Mouse (Mus musculus): ENCODE results near the gene Cwc22. TPM values are rescaled to one million over a fixed set of nuclear protein-coding genes. Genes with fewer than 3 reads are reported as not detected.
"Not testable (repeated sequence)": the region's sequence is repeated elsewhere in the genome, so short reads cannot be mapped to it uniquely, and the experiment has no call there.

The Cwc22 gene
- polyA plus RNA-seq, 1 experiment from 2014 or later = 36.8 TPM

DNA sequence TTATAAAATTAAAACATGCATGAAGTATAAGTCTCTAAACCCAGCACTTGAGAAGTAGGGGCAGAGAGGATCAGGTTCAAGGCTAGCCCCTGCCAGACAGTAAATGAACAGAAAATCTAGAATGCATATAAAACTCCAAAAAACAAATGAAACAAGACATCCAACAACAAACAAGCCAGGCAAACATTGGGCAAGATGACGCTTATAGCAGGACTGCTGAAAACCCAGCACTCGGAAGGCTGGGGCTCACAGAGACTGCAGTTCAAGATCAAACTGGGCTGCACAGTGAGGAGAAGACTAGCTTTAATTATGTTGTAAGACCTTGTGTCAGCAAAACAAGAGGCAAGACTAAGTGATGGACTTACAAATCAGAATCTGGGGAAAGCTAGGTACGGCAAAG is 43.1 kb downstream of the Cwc22 start:
- H3K9ac ChIP-seq (ENCODE audit: low read length) = no peak overlapping the region
- no peaks in the 10 kb centered on the region for H3K9me3 ChIP-seq (ENCODE audit: control insufficient read depth, low read length)
- peaks cover 8% of the 10 kb centered on the region for H3K36me3 ChIP-seq (ENCODE audit: control insufficient read depth, insufficient read depth, low read length)
- 93% methylated on average over 3 of the region's 3 CpGs for WGBS
- no peaks in the 10 kb centered on the region for H3K27me3 ChIP-seq (ENCODE audit: control insufficient read depth, insufficient read depth, low read length)
- ATAC-seq (ENCODE audit: insufficient read depth, low FRiP score, low TSS enrichment) (no peak), DNase-seq (ENCODE audit: low spot score) (no peak)
- no peak overlapping the region for H3K27ac ChIP-seq (ENCODE audit: low read depth, low read length)
- H3K4me2 ChIP-seq (ENCODE audit: low read depth) = no peak overlapping the region
- H3K4me1 ChIP-seq (ENCODE audit: control insufficient read depth, insufficient read depth, low read length) = no peaks in the 10 kb centered on the region
- no peak overlapping the region for H3K4me3 ChIP-seq (ENCODE audit: low read depth, low read length)

DNA sequence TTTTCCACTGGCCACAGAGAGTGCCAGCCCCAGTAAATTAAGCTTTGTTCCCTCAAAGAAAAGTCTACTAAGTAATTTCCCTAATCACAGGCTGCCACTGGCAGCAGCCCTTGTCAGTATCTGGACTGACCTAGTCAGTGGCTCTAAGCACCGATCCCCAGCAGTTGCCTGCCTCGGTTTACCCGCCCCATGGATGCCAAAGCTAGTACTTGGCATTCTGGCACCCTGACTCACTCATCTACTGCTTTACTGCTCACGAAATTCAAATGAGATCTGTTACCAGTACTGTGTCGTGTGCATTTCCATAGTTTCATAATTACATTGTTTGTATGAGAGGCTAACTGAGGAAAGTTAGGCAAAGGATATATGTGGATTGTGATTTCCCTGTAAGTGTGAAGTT is 44.9 kb downstream of the Cwc22 start:
- no peak overlapping the region for H3K9ac ChIP-seq (ENCODE audit: low read length)
- 95% methylated on average over 5 of the region's 5 CpGs for WGBS
- no peaks in the 10 kb centered on the region for H3K9me3 ChIP-seq (ENCODE audit: control insufficient read depth, low read length)
- no peaks in the 10 kb centered on the region for H3K27me3 ChIP-seq (ENCODE audit: control insufficient read depth, insufficient read depth, low read length)
- no peak overlapping the region for H3K4me2 ChIP-seq (ENCODE audit: low read depth)
- H3K4me3 ChIP-seq (ENCODE audit: low read depth, low read length) = no peak overlapping the region
- no peak for ATAC-seq (ENCODE audit: insufficient read depth, low FRiP score, low TSS enrichment)
- peaks cover 8% of the 10 kb centered on the region for H3K36me3 ChIP-seq (ENCODE audit: control insufficient read depth, insufficient read depth, low read length)
- H3K27ac ChIP-seq (ENCODE audit: low read depth, low read length) = no peak overlapping the region
- no peak for DNase-seq (ENCODE audit: low spot score)
- no peaks in the 10 kb centered on the region for H3K4me1 ChIP-seq (ENCODE audit: control insufficient read depth, insufficient read depth, low read length)

DNA sequence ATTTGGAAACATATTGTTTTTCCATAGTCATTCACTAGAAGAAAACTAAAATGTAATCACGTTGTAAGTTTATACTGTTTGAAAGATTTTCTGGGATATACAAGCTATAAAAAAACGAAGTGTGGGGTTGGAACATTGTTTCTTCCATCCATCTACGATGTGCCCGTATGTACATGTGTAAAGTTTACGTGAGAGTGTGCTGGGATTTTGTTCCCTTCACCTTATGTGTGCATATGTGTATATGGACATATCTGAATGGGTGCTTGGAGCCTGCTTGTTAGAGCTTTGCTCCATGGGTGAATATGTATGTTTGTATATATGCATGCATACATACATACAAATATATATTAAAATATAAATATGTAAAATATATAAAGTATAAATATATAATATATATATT is 45.4 kb downstream of the Cwc22 start:
- no peak overlapping the region for H3K4me3 ChIP-seq (ENCODE audit: low read depth, low read length)
- DNase-seq (ENCODE audit: low spot score) = no peak
- ATAC-seq (ENCODE audit: insufficient read depth, low FRiP score, low TSS enrichment) = no peak
- no peak overlapping the region for H3K4me2 ChIP-seq (ENCODE audit: low read depth)
- peaks cover 8% of the 10 kb centered on the region for H3K36me3 ChIP-seq (ENCODE audit: control insufficient read depth, insufficient read depth, low read length)
- WGBS = 95% methylated on average over 5 of the region's 5 CpGs
- no peaks in the 10 kb centered on the region for H3K4me1 ChIP-seq (ENCODE audit: control insufficient read depth, insufficient read depth, low read length)
- H3K27me3 ChIP-seq (ENCODE audit: control insufficient read depth, insufficient read depth, low read length) = no peaks in the 10 kb centered on the region
- no peak overlapping the region for H3K27ac ChIP-seq (ENCODE audit: low read depth, low read length)
- H3K9ac ChIP-seq (ENCODE audit: low read length) = no peak overlapping the region
- no peaks in the 10 kb centered on the region for H3K9me3 ChIP-seq (ENCODE audit: control insufficient read depth, low read length)

DNA sequence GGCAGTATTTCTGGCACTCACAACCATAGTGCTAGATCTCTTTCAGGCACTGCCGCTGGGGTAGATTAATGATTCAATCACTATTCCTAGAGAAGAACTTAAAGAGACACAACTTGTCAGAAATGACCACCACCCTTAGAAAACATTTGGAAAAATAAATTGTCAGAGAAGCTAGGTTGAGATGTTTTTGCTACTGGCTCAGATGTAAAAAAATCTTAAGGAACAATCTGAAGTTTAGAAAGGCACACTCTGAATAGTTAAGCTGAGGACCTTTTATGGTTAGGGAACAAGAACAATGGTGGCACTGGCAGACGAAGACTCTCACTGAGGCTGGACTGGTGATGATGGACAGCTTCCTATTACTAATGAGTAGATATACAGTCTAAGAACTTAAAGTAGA is 46.1 kb downstream of the Cwc22 start:
- H3K27ac ChIP-seq (ENCODE audit: low read depth, low read length) = no peak overlapping the region
- no peaks in the 10 kb centered on the region for H3K27me3 ChIP-seq (ENCODE audit: control insufficient read depth, insufficient read depth, low read length)
- H3K9ac ChIP-seq (ENCODE audit: low read length) = no peak overlapping the region
- H3K4me1 ChIP-seq (ENCODE audit: control insufficient read depth, insufficient read depth, low read length) = no peaks in the 10 kb centered on the region
- WGBS = 90% methylated on average over 2 of the region's 2 CpGs
- ATAC-seq (ENCODE audit: insufficient read depth, low FRiP score, low TSS enrichment) = no peak
- no peak overlapping the region for H3K4me2 ChIP-seq (ENCODE audit: low read depth)
- DNase-seq (ENCODE audit: low spot score) = no peak
- peaks cover 7% of the 10 kb centered on the region for H3K36me3 ChIP-seq (ENCODE audit: control insufficient read depth, insufficient read depth, low read length)
- H3K9me3 ChIP-seq (ENCODE audit: control insufficient read depth, low read length) = no peaks in the 10 kb centered on the region
- no peak overlapping the region for H3K4me3 ChIP-seq (ENCODE audit: low read depth, low read length)

DNA sequence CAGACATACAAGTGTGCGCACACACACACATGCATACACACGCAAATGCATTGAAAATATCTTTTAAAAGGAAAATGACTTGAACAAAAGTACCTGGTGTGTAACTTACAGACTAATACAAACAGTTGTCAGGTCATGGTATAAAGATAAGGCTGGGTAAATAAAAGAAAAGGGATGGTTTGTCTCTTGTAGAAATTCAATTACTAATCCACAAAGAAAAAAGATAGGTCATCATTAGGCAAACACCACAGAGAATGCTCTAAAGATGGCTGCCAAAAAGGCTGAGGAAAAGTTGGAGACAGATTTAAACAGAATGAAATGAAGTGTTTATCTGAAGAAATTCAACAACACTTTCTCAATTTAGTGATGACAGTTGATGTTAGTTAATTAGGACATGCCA is 47.7 kb downstream of the Cwc22 start:
- H3K36me3 ChIP-seq (ENCODE audit: control insufficient read depth, insufficient read depth, low read length) = no peaks in the 10 kb centered on the region; the same call in 1 of the 2 replicates
- WGBS = 97% methylated on average over 2 of the region's 2 CpGs
- no peak for ATAC-seq (ENCODE audit: insufficient read depth, low FRiP score, low TSS enrichment)

DNA sequence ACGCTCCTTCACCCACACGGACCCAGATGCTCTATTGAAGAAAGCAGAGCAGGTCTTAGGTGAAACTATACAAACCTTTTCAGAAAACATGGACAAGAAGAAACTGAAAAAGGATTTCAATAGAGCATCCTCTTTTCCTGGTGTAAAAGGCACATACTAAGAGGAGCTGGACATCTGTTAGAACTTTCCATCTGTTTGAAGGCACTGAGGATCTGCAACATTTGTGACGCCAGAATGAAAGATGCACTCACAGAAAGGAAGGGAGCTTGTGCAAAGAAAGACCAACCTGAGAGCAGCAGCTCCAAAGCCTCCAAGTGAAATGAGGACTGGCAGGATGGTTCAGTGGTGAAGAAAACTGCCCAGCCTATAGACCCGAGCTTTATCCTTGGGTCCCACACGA is 48.2 kb downstream of the Cwc22 start:
- H3K27ac ChIP-seq (ENCODE audit: low read depth, low read length) = no peak overlapping the region
- H3K4me3 ChIP-seq (ENCODE audit: low read depth, low read length) = no peak overlapping the region
- no peak overlapping the region for H3K9ac ChIP-seq (ENCODE audit: low read length)
- no peaks in the 10 kb centered on the region for H3K4me1 ChIP-seq (ENCODE audit: control insufficient read depth, insufficient read depth, low read length)
- no peaks in the 10 kb centered on the region for H3K9me3 ChIP-seq (ENCODE audit: control insufficient read depth, low read length)
- no peaks in the 10 kb centered on the region; the same call in 1 of the 2 replicates for H3K36me3 ChIP-seq (ENCODE audit: control insufficient read depth, insufficient read depth, low read length)
- H3K4me2 ChIP-seq (ENCODE audit: low read depth) = no peak overlapping the region
- WGBS = 94% methylated on average over 5 of the region's 5 CpGs
- no peak for ATAC-seq (ENCODE audit: insufficient read depth, low FRiP score, low TSS enrichment)
- H3K27me3 ChIP-seq (ENCODE audit: control insufficient read depth, insufficient read depth, low read length) = no peaks in the 10 kb centered on the region
- DNase-seq (ENCODE audit: low spot score) = no peak

More for the DNA sequence above, 47.7 kb downstream of the Cwc22 start:
- no peak overlapping the region for H3K4me3 ChIP-seq (ENCODE audit: low read depth, low read length)
- H3K9me3 ChIP-seq (ENCODE audit: control insufficient read depth, low read length) = no peaks in the 10 kb centered on the region
- no peak overlapping the region for H3K9ac ChIP-seq (ENCODE audit: low read length)
- H3K4me2 ChIP-seq (ENCODE audit: low read depth) = no peak overlapping the region
- no peak for DNase-seq (ENCODE audit: low spot score)
- no peak overlapping the region for H3K27ac ChIP-seq (ENCODE audit: low read depth, low read length)
- no peaks in the 10 kb centered on the region for H3K4me1 ChIP-seq (ENCODE audit: control insufficient read depth, insufficient read depth, low read length)
- H3K27me3 ChIP-seq (ENCODE audit: control insufficient read depth, insufficient read depth, low read length) = no peaks in the 10 kb centered on the region

DNA sequence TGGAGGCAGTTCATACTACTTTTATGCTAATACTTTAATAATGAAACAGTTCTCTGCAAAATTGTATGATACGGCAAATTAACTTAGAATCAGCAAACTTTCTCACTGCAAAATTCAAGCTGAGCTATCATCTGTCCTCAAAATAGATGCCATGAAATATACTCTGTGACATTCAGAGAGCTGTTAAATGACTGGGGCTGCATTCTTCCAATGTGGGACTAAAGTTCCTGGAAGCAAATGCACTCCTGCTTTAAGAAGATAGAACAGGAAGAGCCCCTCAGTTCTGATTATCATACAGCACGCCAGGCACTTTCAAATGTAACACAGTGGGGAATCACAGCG is 48.6 kb downstream of the Cwc22 start:
- Histone ChIP-seq H3K27me3 (ENCODE audit: control insufficient read depth, insufficient read depth, low read length) (no peaks in the 10 kb centered on the region), H3K4me1 (ENCODE audit: control insufficient read depth, insufficient read depth, low read length) (no peaks in the 10 kb centered on the region), H3K36me3 (ENCODE audit: control insufficient read depth, insufficient read depth, low read length) (no peaks in the 10 kb centered on the region; the same call in 1 of the 2 replicates), H3K4me3 (ENCODE audit: low read depth, low read length) (no peak overlapping the region), H3K9me3 (ENCODE audit: control insufficient read depth, low read length) (no peaks in the 10 kb centered on the region), H3K9ac (ENCODE audit: low read length) (no peak overlapping the region), H3K4me2 (ENCODE audit: low read depth) (no peak overlapping the region), H3K27ac (ENCODE audit: low read depth, low read length) (no peak overlapping the region)
- DNase-seq (ENCODE audit: low spot score) (no peak), ATAC-seq (ENCODE audit: insufficient read depth, low FRiP score, low TSS enrichment) (no peak)
- 94% methylated on average over 3 of the region's 3 CpGs for WGBS

DNA sequence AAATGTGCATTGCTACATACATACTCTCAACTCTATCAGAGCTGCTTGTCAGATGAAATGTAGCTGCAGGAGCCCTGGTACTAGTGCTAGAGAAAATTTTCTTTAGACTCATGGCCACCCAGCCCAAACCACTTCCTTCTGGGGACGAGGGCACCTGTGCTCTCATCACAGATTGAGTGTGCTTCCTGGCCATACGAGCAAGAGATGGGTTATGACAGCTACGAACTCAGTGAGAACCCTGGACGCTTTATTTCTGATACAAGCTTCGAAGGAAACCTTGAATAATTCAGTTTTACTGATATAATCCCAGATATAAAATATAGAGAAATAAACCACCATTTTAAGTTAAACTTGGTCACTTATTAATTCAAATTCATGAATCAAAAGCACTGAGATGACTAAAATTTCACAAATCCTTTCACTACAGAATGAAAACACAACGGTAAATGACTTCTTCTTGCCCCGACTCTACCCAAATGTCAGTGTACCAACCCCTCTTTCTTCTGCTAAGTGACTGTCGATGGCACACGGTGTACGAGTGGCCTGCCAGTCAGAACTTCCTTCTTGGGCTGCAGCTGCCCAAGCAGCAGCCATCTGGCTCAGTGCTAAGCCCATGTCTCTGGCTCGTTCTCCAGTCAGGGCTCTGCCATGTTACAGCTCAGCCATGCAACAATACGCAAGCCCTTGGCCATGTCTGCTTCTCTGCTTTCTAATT is 49.2 kb downstream of the Cwc22 start:
- Histone ChIP-seq H3K27ac (ENCODE audit: low read depth, low read length) (no peak overlapping the region), H3K9me3 (ENCODE audit: control insufficient read depth, low read length) (no peaks in the 10 kb centered on the region), H3K36me3 (ENCODE audit: control insufficient read depth, insufficient read depth, low read length) (no peaks in the 10 kb centered on the region; the same call in 1 of the 2 replicates), H3K27me3 (ENCODE audit: control insufficient read depth, insufficient read depth, low read length) (no peaks in the 10 kb centered on the region), H3K4me3 (ENCODE audit: low read depth, low read length) (no peak overlapping the region), H3K9ac (ENCODE audit: low read length) (no peak overlapping the region), H3K4me2 (ENCODE audit: low read depth) (no peak overlapping the region), H3K4me1 (ENCODE audit: control insufficient read depth, insufficient read depth, low read length) (no peaks in the 10 kb centered on the region)
- no peak for DNase-seq (ENCODE audit: low spot score)
- WGBS = 93% methylated on average over 12 of the region's 12 CpGs
- no peak for ATAC-seq (ENCODE audit: insufficient read depth, low FRiP score, low TSS enrichment)

DNA sequence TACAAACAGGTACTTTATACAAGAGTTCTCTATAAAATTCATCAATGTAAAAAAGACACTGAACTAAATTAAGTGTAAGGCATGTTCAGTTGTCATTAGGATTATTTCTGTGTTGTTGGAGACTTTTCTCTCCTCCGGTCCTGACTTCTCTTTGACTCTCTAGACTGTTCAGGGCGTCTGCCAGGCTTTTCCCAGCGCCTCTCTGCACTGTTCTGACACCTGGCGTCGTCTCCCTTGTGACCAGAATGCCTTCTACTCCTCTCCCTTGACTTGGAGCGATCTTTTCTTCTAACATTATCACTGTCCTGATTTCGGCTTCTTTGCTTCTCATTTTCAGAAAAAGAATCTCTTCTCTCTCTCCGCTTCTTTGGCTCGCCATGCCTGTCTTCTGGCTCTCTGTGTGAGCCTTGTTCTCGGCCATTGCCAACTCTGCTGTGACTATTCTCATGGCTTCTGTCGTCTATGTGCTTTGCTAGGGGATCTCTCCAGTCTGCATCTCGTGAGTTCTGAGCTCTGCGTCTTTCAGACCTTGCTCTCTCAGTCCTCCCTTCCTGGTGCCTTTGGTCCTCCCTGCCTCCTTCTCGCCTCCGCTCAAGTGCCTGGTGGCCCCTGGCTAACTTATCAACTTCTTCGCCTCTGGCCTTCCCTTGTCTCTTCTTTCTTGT is 50.1 kb downstream of the Cwc22 start:
- H3K4me1 ChIP-seq (ENCODE audit: control insufficient read depth, insufficient read depth, low read length); DNase-seq (ENCODE audit: low spot score); H3K9ac ChIP-seq (ENCODE audit: low read length); H3K27me3 ChIP-seq (ENCODE audit: control insufficient read depth, insufficient read depth, low read length); H3K9me3 ChIP-seq (ENCODE audit: control insufficient read depth, low read length); H3K27ac ChIP-seq (ENCODE audit: low read depth, low read length); H3K4me3 ChIP-seq (ENCODE audit: low read depth, low read length); H3K36me3 ChIP-seq (ENCODE audit: control insufficient read depth, insufficient read depth, low read length); ATAC-seq (ENCODE audit: insufficient read depth, low FRiP score, low TSS enrichment); H3K4me2 ChIP-seq (ENCODE audit: low read depth): not testable (repeated sequence)
- WGBS = 95% methylated on average over 16 of the region's 16 CpGs
